Mouse (Mus musculus) olfactory bulb, adult 2 months (tissue): ENCODE measurements around the gene Wdr75.

ENCODE experiments used
- CTCF ChIP-seq: fragments of 200-500 bp; IDR thresholded peaks from 2 replicates; pipeline ENCODE4 v1.5.1; 2012; ENCODE audit warnings: low read depth, mild to moderate bottlenecking, low read length, moderate library complexity; ENCODE audit not compliant: insufficient read depth
- POLR2A ChIP-seq: fragments of 200-500 bp; IDR thresholded peaks from 2 replicates; pipeline ENCODE4 v1.6.1; 2012; ENCODE audit warnings: mild to moderate bottlenecking, low read depth, low read length, moderate library complexity; ENCODE audit not compliant: insufficient read depth

- no peak for TF ChIP-seq CTCF
- TF ChIP-seq POLR2A, result no peak
These were observed 29.5 kb downstream of the Wdr75 start for GRCm38 (mm10) chr1:45824441-45824840.
